Mouse (Mus musculus): ENCODE measurements around the gene Dleu7. TPM values are rescaled to one million over a fixed set of nuclear protein-coding genes. Genes with fewer than 3 reads are reported as not detected.

Dleu7 gene
- polyA plus RNA-seq, 1 experiment from 2014 or later, result 0.57 TPM

GRCm38 (mm10) chr14:62291406-62291987, 1.4 kb downstream of the Dleu7 start:
- no peak overlapping the region for H3K9ac ChIP-seq (ENCODE audit: low read depth, low read length)
- no peaks in the 10 kb centered on the region for H3K36me3 ChIP-seq (ENCODE audit: control insufficient read depth, insufficient read depth)
- no peaks in the 10 kb centered on the region for H3K9me3 ChIP-seq (ENCODE audit: control insufficient read depth)
- H3K4me2 ChIP-seq (replicated peaks; ENCODE audit: low read depth), result no peak overlapping the region
- no peaks in the 10 kb centered on the region for H3K27me3 ChIP-seq (replicated peaks; ENCODE audit: control insufficient read depth, insufficient read depth, low read length)
- no peak for TF ChIP-seq CTCF (IDR thresholded peaks at IDR 0.05; ENCODE audit: low read depth)
- ATAC-seq, result no peak
- H3K4me1 ChIP-seq (replicated peaks; ENCODE audit: control insufficient read depth, insufficient read depth, low read length), result no peaks in the 10 kb centered on the region
- WGBS, result 93% methylated on average over 1 of the region's 1 CpGs
- H3K4me3 ChIP-seq (ENCODE audit: low read depth, low read length), result no peak overlapping the region
- H3K27ac ChIP-seq (ENCODE audit: low read depth, low read length), result no peak overlapping the region

- H3K9ac ChIP-seq (ENCODE audit: low read depth, low read length), result no peak overlapping the region
- no peaks in the 10 kb centered on the region for H3K9me3 ChIP-seq (ENCODE audit: control insufficient read depth)
- H3K4me3 ChIP-seq (ENCODE audit: low read depth, low read length), result no peak overlapping the region
- 71% methylated on average over 3 of the region's 3 CpGs for WGBS
- no peaks in the 10 kb centered on the region for H3K27me3 ChIP-seq (replicated peaks; ENCODE audit: control insufficient read depth, insufficient read depth, low read length)
- ATAC-seq, result no peak
- no peaks in the 10 kb centered on the region for H3K4me1 ChIP-seq (replicated peaks; ENCODE audit: control insufficient read depth, insufficient read depth, low read length)
- TF ChIP-seq CTCF (IDR thresholded peaks at IDR 0.05; ENCODE audit: low read depth), result no peak
- H3K36me3 ChIP-seq (ENCODE audit: control insufficient read depth, insufficient read depth), result no peaks in the 10 kb centered on the region
- no peak overlapping the region for H3K4me2 ChIP-seq (replicated peaks; ENCODE audit: low read depth)
- H3K27ac ChIP-seq (ENCODE audit: low read depth, low read length), result no peak overlapping the region
Measured at GRCm38 (mm10) chr14:62288731-62289130, 4.1 kb downstream of the Dleu7 start.

- ATAC-seq, result no peak
- TF ChIP-seq CTCF (IDR thresholded peaks at IDR 0.05; ENCODE audit: low read depth), result no peak
- H3K9me3 ChIP-seq (ENCODE audit: control insufficient read depth), result no peaks in the 10 kb centered on the region
- H3K27ac ChIP-seq (ENCODE audit: low read depth, low read length), result no peak overlapping the region
- H3K9ac ChIP-seq (ENCODE audit: low read depth, low read length), result no peak overlapping the region
- H3K4me1 ChIP-seq (replicated peaks; ENCODE audit: control insufficient read depth, insufficient read depth, low read length), result no peaks in the 10 kb centered on the region
- H3K4me2 ChIP-seq (replicated peaks; ENCODE audit: low read depth), result no peak overlapping the region
- H3K4me3 ChIP-seq (ENCODE audit: low read depth, low read length), result no peak overlapping the region
- H3K27me3 ChIP-seq (replicated peaks; ENCODE audit: control insufficient read depth, insufficient read depth, low read length), result no peaks in the 10 kb centered on the region
- 75% methylated on average over 2 of the region's 2 CpGs for WGBS
- no peaks in the 10 kb centered on the region for H3K36me3 ChIP-seq (ENCODE audit: control insufficient read depth, insufficient read depth)
Measured at GRCm38 (mm10) chr14:62282974-62283373, 9.9 kb downstream of the Dleu7 start.

DNA sequence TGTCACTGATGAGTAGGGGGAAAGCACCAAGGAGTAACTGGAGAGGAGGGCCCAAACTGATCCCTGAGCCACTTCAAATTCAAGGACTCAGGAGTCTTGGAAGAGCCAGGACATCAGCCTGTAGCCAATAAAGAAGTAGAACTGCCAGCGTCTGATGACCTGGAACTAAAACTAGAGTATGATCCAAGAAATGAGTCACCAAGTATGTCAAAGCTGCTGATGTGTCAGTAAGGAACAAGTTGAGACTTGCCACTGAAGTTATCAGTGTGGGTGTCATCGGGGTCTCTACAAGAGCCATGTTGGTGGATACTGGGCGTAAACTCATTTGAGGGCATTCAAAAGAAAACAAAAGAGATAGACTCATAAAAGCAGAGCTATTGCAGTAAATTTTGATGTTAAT, 19.2 kb downstream of the Dleu7 start:
- no peaks in the 10 kb centered on the region for H3K9me3 ChIP-seq (ENCODE audit: control insufficient read depth)
- TF ChIP-seq CTCF (IDR thresholded peaks at IDR 0.05; ENCODE audit: low read depth), result no peak
- no peak overlapping the region for H3K9ac ChIP-seq (ENCODE audit: low read depth, low read length)
- 95% methylated on average over 3 of the region's 3 CpGs for whole genome bisulfite sequencing
- no peaks in the 10 kb centered on the region for H3K36me3 ChIP-seq (ENCODE audit: control insufficient read depth, insufficient read depth)
- no peak overlapping the region for H3K27ac ChIP-seq (ENCODE audit: low read depth, low read length)
- H3K27me3 ChIP-seq (replicated peaks; ENCODE audit: control insufficient read depth, insufficient read depth, low read length), result no peaks in the 10 kb centered on the region
- no peak overlapping the region for H3K4me2 ChIP-seq (replicated peaks; ENCODE audit: low read depth)
- H3K4me1 ChIP-seq (replicated peaks; ENCODE audit: control insufficient read depth, insufficient read depth, low read length), result no peaks in the 10 kb centered on the region
- ATAC-seq, result no peak
- H3K4me3 ChIP-seq (ENCODE audit: low read depth, low read length), result no peak overlapping the region

GRCm38 (mm10) chr14:62270698-62271396, 22.0 kb downstream of the Dleu7 start:
- no peak overlapping the region for H3K4me2 ChIP-seq (replicated peaks; ENCODE audit: low read depth)
- H3K4me1 ChIP-seq (replicated peaks; ENCODE audit: control insufficient read depth, insufficient read depth, low read length), result no peaks in the 10 kb centered on the region
- no peaks in the 10 kb centered on the region for H3K9me3 ChIP-seq (ENCODE audit: control insufficient read depth)
- WGBS, result 79% methylated on average over 12 of the region's 12 CpGs
- no peak overlapping the region for H3K27ac ChIP-seq (ENCODE audit: low read depth, low read length)
- no peak for ATAC-seq
- no peak overlapping the region for H3K4me3 ChIP-seq (ENCODE audit: low read depth, low read length)
- no peaks in the 10 kb centered on the region for H3K27me3 ChIP-seq (replicated peaks; ENCODE audit: control insufficient read depth, insufficient read depth, low read length)
- H3K9ac ChIP-seq (ENCODE audit: low read depth, low read length), result no peak overlapping the region
- no peak for TF ChIP-seq CTCF (IDR thresholded peaks at IDR 0.05; ENCODE audit: low read depth)
- no peaks in the 10 kb centered on the region for H3K36me3 ChIP-seq (ENCODE audit: control insufficient read depth, insufficient read depth)

DNA sequence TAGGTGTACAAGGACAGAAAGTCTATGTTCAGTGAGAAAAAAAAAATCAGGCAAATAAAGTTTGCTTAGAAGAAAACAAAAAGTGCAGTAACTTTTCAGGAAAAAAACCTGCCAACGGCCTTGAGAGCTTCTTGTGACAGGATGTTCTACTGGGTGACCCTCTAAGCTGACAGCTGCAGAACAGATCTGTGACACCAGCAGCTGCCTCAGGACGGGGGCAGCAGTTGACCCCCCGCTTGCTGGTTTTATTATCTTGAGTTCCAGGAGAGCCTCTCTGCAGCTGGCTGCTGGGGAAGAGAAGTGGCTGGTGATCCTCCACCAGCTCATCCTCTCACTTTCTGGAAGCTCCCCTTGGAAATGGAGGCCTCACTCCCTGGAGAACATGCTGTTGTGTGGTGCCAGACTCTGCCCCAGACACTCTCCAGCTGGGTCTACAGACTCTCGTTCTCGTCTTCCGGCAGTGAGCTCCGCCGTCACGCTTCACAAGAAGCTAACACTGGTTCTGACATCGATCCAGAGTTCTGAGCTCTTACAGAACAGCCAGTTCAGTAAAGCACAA, 33.8 kb downstream of the Dleu7 start:
- H3K4me3 ChIP-seq (ENCODE audit: low read depth, low read length), result no peak overlapping the region
- 53% methylated on average over 10 of the region's 10 CpGs for WGBS
- no peak for TF ChIP-seq CTCF (IDR thresholded peaks at IDR 0.05; ENCODE audit: low read depth)
- no peak overlapping the region for H3K4me2 ChIP-seq (replicated peaks; ENCODE audit: low read depth)
- no peaks in the 10 kb centered on the region for H3K4me1 ChIP-seq (replicated peaks; ENCODE audit: control insufficient read depth, insufficient read depth, low read length)
- no peak overlapping the region for H3K27ac ChIP-seq (ENCODE audit: low read depth, low read length)
- no peaks in the 10 kb centered on the region for H3K36me3 ChIP-seq (ENCODE audit: control insufficient read depth, insufficient read depth)
- H3K27me3 ChIP-seq (replicated peaks; ENCODE audit: control insufficient read depth, insufficient read depth, low read length), result no peaks in the 10 kb centered on the region
- H3K9me3 ChIP-seq (ENCODE audit: control insufficient read depth), result no peaks in the 10 kb centered on the region
- ATAC-seq, result no peak
- H3K9ac ChIP-seq (ENCODE audit: low read depth, low read length), result no peak overlapping the region
